Mouse (Mus musculus): ENCODE measurements around the gene a.

- TF ChIP-seq POLR2A (IDR thresholded peaks at IDR 0.05; ENCODE audit: low read depth, low read length) (no peak), CTCF (conservative IDR thresholded peaks at IDR 0.05; ENCODE audit: insufficient read depth, insufficient read length, low read depth, low read length) (no peak)
Observed at GRCm38 (mm10) chr2:155011086-155011656, 220.0 kb downstream of the a start.
